Mouse (Mus musculus) liver, embryonic 14.5 days (tissue): ENCODE results near the gene Hgd.

ENCODE experiments used
- CTCF ChIP-seq: IDR thresholded peaks from 2 replicates; pipeline ENCODE4 v1.5.1; 2016; ENCODE audit warnings: antibody characterized with exemption, low read depth, control low read depth
- EP300 ChIP-seq: IDR thresholded peaks from 2 replicates; pipeline ENCODE4 v1.6.1; 2016; ENCODE audit warnings: antibody characterized with exemption, low read depth

DNA sequence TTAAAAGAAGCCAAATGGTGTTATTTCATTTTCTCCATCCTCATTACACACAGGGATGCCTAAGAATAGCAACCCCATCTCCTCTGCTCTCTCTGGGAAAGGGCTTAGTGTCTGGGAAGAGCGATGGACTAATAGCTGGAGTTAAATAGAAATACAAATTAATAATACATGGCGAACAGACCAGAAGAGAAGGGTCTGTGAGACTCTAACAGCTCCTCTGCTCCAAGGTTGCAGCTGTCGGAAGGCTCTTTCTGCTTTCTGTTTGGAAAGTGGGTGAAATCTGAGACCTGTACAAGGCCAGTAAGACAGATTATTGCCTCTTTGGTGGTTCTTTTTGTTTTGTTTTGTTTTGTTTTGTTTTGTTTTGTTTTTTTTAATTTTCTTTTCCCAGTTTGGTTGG is 8.4 kb upstream of the Hgd start:
- no peak for TF ChIP-seq CTCF
- TF ChIP-seq EP300 = no peak
